Mouse (Mus musculus): ENCODE measurements around the gene Ivns1abp.

- TF ChIP-seq CTCF (IDR thresholded peaks at IDR 0.05; ENCODE audit: borderline replicate concordance, insufficient read depth, low read length) (no peak), POLR2A (IDR thresholded peaks at IDR 0.05; ENCODE audit: low read depth, low read length) (no peak)
These were observed 2.8 kb upstream of the Ivns1abp start for GRCm38 (mm10) chr1:151341321-151342044.

Measured in embryonic fibroblast, embryonic 13.5 days (primary cell).